Mouse (Mus musculus) heart, embryonic 14.5 days (tissue): ENCODE measurements around the gene Gm28305. TPM values are rescaled to one million over a fixed set of nuclear protein-coding genes. Genes with fewer than 3 reads are reported as not detected.

Experiments
- polyA plus RNA-seq: library from polyadenylated mRNA; unstranded; fragments of >200 nt; fragmentation: Nextera tagmentation; extraction: Ambion mirVana; gene quantifications from 2 replicates; pipeline ENCODE4 v1.2.1, GENCODE M21; 2014

Gm28305 gene
- polyA plus RNA-seq, 1 experiment from 2014 or later: not detected

Other genes starting within 250 kb of the Gm28305 start
- gene Nphp3, start 38.1 kb upstream of the Gm28305 start, polyA plus RNA-seq: 5.1 and 5.3 TPM in 2 replicates
- 41.9 and 46.2 TPM in 2 replicates for gene Uba5, start 22.5 kb downstream of the Gm28305 start, polyA plus RNA-seq
- 11.3 and 11.4 TPM in 2 replicates for gene Acad11, start 22.7 kb downstream of the Gm28305 start, polyA plus RNA-seq
- gene Ackr4, start 86.3 kb downstream of the Gm28305 start, polyA plus RNA-seq: 3.0 and 3.6 TPM in 2 replicates
- gene Dnajc13, start 222.3 kb downstream of the Gm28305 start, polyA plus RNA-seq: 15.5 and 26.2 TPM in 2 replicates